Mouse (Mus musculus) erythroblast, embryonic 14.5 days (primary cell): ENCODE data around the gene Tspoap1.

Source experiments
- GATA1 ChIP-seq: IDR thresholded peaks from 2 replicates; pipeline ENCODE4 v1.6.1; 2012; ENCODE audit warnings: low read length, inconsistent platforms, mixed read lengths
- TAL1 ChIP-seq: IDR thresholded peaks from 3 replicates; pipeline ENCODE4 v1.6.1; 2012; ENCODE audit warnings: low read length, inconsistent platforms, mixed read lengths

- TF ChIP-seq GATA1 (no peak), TAL1 (no peak)
These were observed 17.9 kb downstream of the Tspoap1 start for GRCm38 (mm10) chr11:87778100-87778765.
